Mouse (Mus musculus) C2C12 (cell line): Measurements from ENCODE around the gene Zfp609.

Experiments
- CEBPB ChIP-seq: IDR thresholded peaks from one replicate; pipeline ENCODE4 v1.6.1; 2011; ENCODE audit warnings: low read depth, mild to moderate bottlenecking, control low read depth, moderate library complexity
- CTCF ChIP-seq: IDR thresholded peaks from one replicate; pipeline ENCODE4 v1.5.1; 2011; ENCODE audit not compliant: control insufficient read depth, insufficient read depth, insufficient read length
- MAX ChIP-seq: IDR thresholded peaks from one replicate; pipeline ENCODE4 v1.6.1; 2011; ENCODE audit warnings: mild to moderate bottlenecking, control low read depth
- MYOD1 ChIP-seq: IDR thresholded peaks from one replicate; pipeline ENCODE4 v1.6.1; 2011; ENCODE audit warnings: low read depth; ENCODE audit not compliant: control insufficient read depth, insufficient read length
- MYOG ChIP-seq: IDR thresholded peaks from one replicate; pipeline ENCODE4 v1.6.1; 2011; ENCODE audit not compliant: control insufficient read depth, insufficient read length; ENCODE audit errors: extremely low read depth
- USF1 ChIP-seq: IDR thresholded peaks from one replicate; pipeline ENCODE4 v1.6.1; 2011; ENCODE audit warnings: low read depth, mild to moderate bottlenecking, control low read depth, moderate library complexity

DNA sequence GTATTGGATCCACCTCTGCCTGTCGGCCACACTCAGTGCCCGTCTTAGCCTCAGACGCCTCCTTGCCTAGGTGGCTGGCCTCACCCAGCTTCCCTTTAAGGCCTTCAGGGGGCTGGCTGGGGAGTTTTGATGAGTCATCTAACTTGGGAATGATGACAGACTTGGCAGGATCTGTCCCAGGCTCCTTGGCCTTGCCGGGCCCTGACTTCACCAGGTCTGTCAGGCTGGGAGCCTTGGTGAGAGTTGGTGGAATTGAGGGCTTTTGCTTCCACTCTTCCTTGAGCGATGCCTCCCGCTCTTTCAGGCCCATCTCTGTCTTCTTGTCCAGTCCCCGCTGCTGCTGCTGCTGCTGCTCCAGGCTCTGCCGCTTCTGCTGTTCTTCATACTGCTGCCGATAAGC lies 125.1 kb downstream of the Zfp609 start:
- TF ChIP-seq MAX (no peak), CTCF (no peak), USF1 (no peak), MYOD1 (no peak), CEBPB (no peak), MYOG (no peak)
